Mouse (Mus musculus): ENCODE data around the gene Atp1a2.

GRCm38 (mm10) chr1:172300247-172300646, 2.4 kb upstream of the Atp1a2 start:
- TF ChIP-seq EP300 (IDR thresholded peaks at IDR 0.05), result no peak
- peak; percentile 17 for TF ChIP-seq CTCF (IDR thresholded peaks at IDR 0.05)
